Mouse (Mus musculus): ENCODE results near the gene Xylt1.

GRCm38 (mm10) chr7:117567252-117567651 is 186.5 kb downstream of the Xylt1 start:
- no peak for TF ChIP-seq CTCF (IDR thresholded peaks at IDR 0.05; ENCODE audit: insufficient read depth, low read length)
- no peak for TF ChIP-seq POLR2A (IDR thresholded peaks at IDR 0.05; ENCODE audit: borderline replicate concordance, extremely low read depth, low read depth, low read length)
